Mouse (Mus musculus) cerebellum, adult 2 months (tissue): ENCODE measurements at regions not wholly inside any gene's neighbourhood (a gene's known extent, or its start where the extent isn't known, plus 50 kb on each side); places are given as distances from the start of the nearest gene placed in this dataset.

Source experiments
- DNase-seq, 2 experiments: peaks; one replicate each; pipeline ENCODE4 v3.0.0; 2021
- H3K27ac ChIP-seq: fragments of 200-500 bp; 2 replicates; pipeline ENCODE4 v1.5.1; 2012; ENCODE audit warnings: low read length, control low read depth, inconsistent platforms; ENCODE audit not compliant: insufficient read depth
- H3K27me3 ChIP-seq: fragments of 200-500 bp; 2 replicates; pipeline ENCODE4 v1.6.1; 2012; ENCODE audit warnings: inconsistent platforms, mild to moderate bottlenecking, low read length, moderate library complexity; ENCODE audit not compliant: control insufficient read depth, insufficient read depth
- H3K4me1 ChIP-seq: fragments of 200-500 bp; 2 replicates; pipeline ENCODE4 v1.6.1; 2011; ENCODE audit warnings: low read length; ENCODE audit not compliant: control insufficient read depth, insufficient read depth
- H3K4me3 ChIP-seq: fragments of 200-500 bp; replicated peaks from 2 replicates; pipeline ENCODE3; 2011; ENCODE audit warnings: mild to moderate bottlenecking, low read depth, low read length, control low read depth; ENCODE audit not compliant: insufficient read depth
- CTCF ChIP-seq: fragments of 200-500 bp; IDR thresholded peaks from 2 replicates; pipeline ENCODE4 v1.5.1; 2011; ENCODE audit warnings: low read depth, mild to moderate bottlenecking, control low read depth, low read length, moderate library complexity, borderline replicate concordance; ENCODE audit not compliant: insufficient read depth
- POLR2A ChIP-seq: fragments of 200-500 bp; IDR thresholded peaks from 2 replicates; pipeline ENCODE4 v1.6.1; 2011; ENCODE audit warnings: low read length, control low read depth, borderline replicate concordance; ENCODE audit not compliant: insufficient read depth
- WGBS: fragments of 180-500 bp; shearing (Covaris S2); methylation state at CpG from one replicate; pipeline ENCODE4 v1.1.7; 2018; 5-methylcytosine and 5-hydroxymethylcytosine counted together

GRCm38 (mm10) chr1:23462411-23462810 lies 64.8 kb upstream of the Ogfrl1 start:
- no peaks in the 10 kb centered on the region for H3K27me3 ChIP-seq
- no peak overlapping the region for H3K4me3 ChIP-seq
- TF ChIP-seq CTCF (no peak), POLR2A (no peak)
- no peaks in the 10 kb centered on the region for H3K4me1 ChIP-seq
- WGBS, result 98% methylated on average over 3 of the region's 3 CpGs
- H3K27ac ChIP-seq, result no peak overlapping the region
- peak; percentile 33 to 68 for DNase-seq

GRCm38 (mm10) chr1:23464081-23464480 lies 66.5 kb upstream of the Ogfrl1 start:
- TF ChIP-seq POLR2A (no peak), CTCF (no peak)
- DNase-seq, result peak; percentile 30 to 58
- H3K4me1 ChIP-seq, result no peaks in the 10 kb centered on the region
- no peaks in the 10 kb centered on the region for H3K27me3 ChIP-seq
- H3K4me3 ChIP-seq, result no peak overlapping the region
- 9% methylated on average over 3 of the region's 3 CpGs for WGBS
- H3K27ac ChIP-seq, result no peak overlapping the region

GRCm38 (mm10) chr1:23466340-23466739 lies 68.8 kb upstream of the Ogfrl1 start:
- WGBS, result 68% methylated on average over 7 of the region's 7 CpGs
- DNase-seq, result no peak
- TF ChIP-seq CTCF (no peak), POLR2A (no peak)
- Histone ChIP-seq H3K4me3 (no peak overlapping the region), H3K4me1 (no peaks in the 10 kb centered on the region), H3K27ac (no peak overlapping the region), H3K27me3 (no peaks in the 10 kb centered on the region)

- no peak overlapping the region for H3K27ac ChIP-seq
- TF ChIP-seq CTCF (no peak), POLR2A (no peak)
- WGBS, result 94% methylated on average over 2 of the region's 2 CpGs
- no peaks in the 10 kb centered on the region for H3K27me3 ChIP-seq
- H3K4me3 ChIP-seq, result no peak overlapping the region
- H3K4me1 ChIP-seq, result no peaks in the 10 kb centered on the region
- DNase-seq, result no peak
Measured at GRCm38 (mm10) chr1:23467405-23467804, 69.8 kb upstream of the Ogfrl1 start.

DNA sequence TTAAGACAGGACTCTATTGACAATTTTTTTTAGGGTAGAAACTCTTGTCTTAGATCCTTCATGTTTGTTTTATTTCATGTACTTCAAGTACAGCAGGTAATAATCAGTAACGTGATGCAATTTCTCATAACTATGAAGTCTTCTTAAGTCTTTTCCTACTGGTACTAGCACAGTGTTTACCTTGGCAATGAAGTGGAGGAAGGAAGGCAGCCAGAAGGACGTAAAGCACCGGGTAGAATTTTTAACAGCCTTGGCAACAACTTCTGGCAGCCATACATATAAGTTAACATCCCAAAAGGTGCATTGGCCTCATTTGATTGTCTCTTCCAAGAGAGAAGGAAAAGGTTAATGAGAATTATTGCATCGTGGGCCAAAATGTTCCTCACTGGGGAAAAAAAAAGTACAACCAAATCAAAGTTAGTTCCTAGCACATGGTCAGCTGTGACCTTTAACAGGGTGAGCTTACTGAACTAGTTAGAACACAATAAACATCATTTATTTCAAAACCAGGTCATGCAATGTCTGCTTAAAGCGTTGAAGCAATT lies 83.3 kb upstream of the Ogfrl1 start:
- H3K4me3 ChIP-seq, result no peak overlapping the region
- WGBS, result 46% methylated on average over 5 of the region's 5 CpGs
- H3K27ac ChIP-seq, result no peak overlapping the region
- no peaks in the 10 kb centered on the region for H3K4me1 ChIP-seq
- DNase-seq, result no peak
- TF ChIP-seq POLR2A (no peak), CTCF (no peak)
- no peaks in the 10 kb centered on the region for H3K27me3 ChIP-seq

GRCm38 (mm10) chr1:23484566-23484965 lies 87.0 kb upstream of the Ogfrl1 start:
- 49% methylated on average over 1 of the region's 1 CpGs for WGBS
- H3K4me1 ChIP-seq, result no peaks in the 10 kb centered on the region
- no peak overlapping the region for H3K4me3 ChIP-seq
- TF ChIP-seq CTCF, result no peak
- no peak for TF ChIP-seq POLR2A
- H3K27me3 ChIP-seq, result no peaks in the 10 kb centered on the region
- H3K27ac ChIP-seq, result no peak overlapping the region
- no peak for DNase-seq

- H3K27me3 ChIP-seq, result no peaks in the 10 kb centered on the region
- TF ChIP-seq CTCF, result no peak
- TF ChIP-seq POLR2A, result no peak
- no peak overlapping the region for H3K27ac ChIP-seq
- H3K4me3 ChIP-seq, result no peak overlapping the region
- H3K4me1 ChIP-seq, result peaks cover 3% of the 10 kb centered on the region; the same call in 1 of the 2 replicates
- 58% methylated on average over 3 of the region's 3 CpGs for WGBS
- no peak for DNase-seq
Measured at GRCm38 (mm10) chr1:23485150-23485775, 87.7 kb upstream of the Ogfrl1 start.

DNA sequence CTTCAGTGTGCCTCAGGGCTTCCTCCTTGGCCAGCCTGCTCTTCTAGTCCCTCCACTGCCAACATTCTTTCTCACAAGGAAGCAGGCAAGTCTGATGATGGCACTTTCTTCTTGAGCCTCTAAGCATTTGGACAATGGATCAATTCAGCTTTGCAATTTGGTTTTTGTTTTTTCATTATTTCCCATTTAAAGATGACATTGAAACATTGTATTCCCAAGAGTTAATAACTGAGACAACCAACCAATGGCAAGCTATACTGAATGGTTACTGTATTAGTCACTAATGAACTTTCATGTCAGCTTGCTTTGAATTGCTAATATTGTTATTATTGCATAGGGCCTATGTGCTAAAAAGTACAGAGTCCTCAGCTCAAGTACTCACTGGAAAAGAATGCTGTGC lies 89.5 kb upstream of the Ogfrl1 start:
- no peak overlapping the region for H3K27ac ChIP-seq
- DNase-seq, result no peak

More for the DNA sequence above, 89.5 kb upstream of the Ogfrl1 start:
- TF ChIP-seq POLR2A (no peak), CTCF (no peak)
- H3K27me3 ChIP-seq, result no peaks in the 10 kb centered on the region
- H3K4me3 ChIP-seq, result no peak overlapping the region
- H3K4me1 ChIP-seq, result peaks cover 3% of the 10 kb centered on the region; the same call in 1 of the 2 replicates
